Mouse (Mus musculus) fibroblast of lung, adult 2 months (primary cell): ENCODE results near the gene 1700067K01Rik.

ENCODE experiments used
- DNase-seq: peaks from one replicate; pipeline ENCODE4 v3.0.0-alpha.2; 2011; ENCODE audit warnings: low read depth

The 1700067K01Rik gene

DNA sequence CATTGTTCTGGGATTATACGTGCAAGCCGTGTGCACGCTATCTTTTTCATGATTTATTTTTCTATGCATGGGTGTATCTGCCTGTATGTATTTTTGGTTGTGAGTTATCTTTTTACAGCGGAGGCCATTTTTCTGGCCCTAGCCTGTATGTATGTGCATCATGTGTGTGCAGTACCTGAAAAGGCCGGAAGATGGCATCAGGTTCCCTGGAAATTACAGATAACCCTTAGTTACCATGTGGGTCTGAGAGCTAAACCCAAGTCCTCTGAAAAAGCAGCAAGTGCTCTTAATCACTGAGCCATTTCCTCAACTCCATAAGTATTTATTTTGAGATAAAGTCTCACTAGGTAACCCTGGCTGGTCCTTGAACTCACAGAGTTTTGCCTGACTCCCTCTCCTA, 51.9 kb downstream of the 1700067K01Rik start:
- DNase-seq, result no peak
